Mouse (Mus musculus): ENCODE results near the gene Babam2. TPM values are rescaled to one million over a fixed set of nuclear protein-coding genes. Genes with fewer than 3 reads are reported as not detected.
A peak's percentile ranks its signal among the peaks of the same experiment; 100 is the strongest.
"Not testable (repeated sequence)": the region's sequence is repeated elsewhere in the genome, so short reads cannot be mapped to it uniquely, and the experiment has no call there.

The Babam2 gene
- polyA plus RNA-seq, 1 experiment: 52.8 TPM

DNA sequence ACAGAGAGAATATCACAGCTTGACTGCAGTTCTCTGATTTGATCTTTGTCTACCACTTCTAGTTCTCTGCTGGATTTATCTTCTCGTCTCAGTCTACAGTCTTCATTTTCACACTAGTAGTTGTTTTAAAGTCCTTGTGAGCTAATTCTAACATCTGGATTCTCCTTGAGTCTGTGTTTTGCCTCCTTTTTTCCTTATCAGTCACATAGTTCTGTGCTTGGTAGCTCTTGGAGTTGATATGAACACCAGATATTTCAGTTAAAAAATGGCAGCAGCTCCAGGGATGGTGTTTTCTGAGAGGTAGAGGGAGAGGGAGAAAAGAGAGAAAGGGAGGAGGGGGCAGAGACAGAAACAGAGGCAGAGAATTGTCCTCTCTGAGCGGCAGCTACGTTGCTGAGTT, 97.9 kb downstream of the Babam2 start:
- TF ChIP-seq POLR2A (IDR thresholded peaks at IDR 0.05; ENCODE audit: extremely low read depth, insufficient read depth, low read length): no peak
- no peak for TF ChIP-seq CTCF (IDR thresholded peaks at IDR 0.05; ENCODE audit: extremely low read depth, insufficient read depth, low read length)
- H3K4me3 ChIP-seq (ENCODE audit: insufficient read depth, low read length): no peak overlapping the region
- H3K27ac ChIP-seq (ENCODE audit: insufficient read depth, low read length): no peak overlapping the region
- no peaks in the 10 kb centered on the region for H3K4me1 ChIP-seq (ENCODE audit: control insufficient read depth, insufficient read depth, low read length)

DNA sequence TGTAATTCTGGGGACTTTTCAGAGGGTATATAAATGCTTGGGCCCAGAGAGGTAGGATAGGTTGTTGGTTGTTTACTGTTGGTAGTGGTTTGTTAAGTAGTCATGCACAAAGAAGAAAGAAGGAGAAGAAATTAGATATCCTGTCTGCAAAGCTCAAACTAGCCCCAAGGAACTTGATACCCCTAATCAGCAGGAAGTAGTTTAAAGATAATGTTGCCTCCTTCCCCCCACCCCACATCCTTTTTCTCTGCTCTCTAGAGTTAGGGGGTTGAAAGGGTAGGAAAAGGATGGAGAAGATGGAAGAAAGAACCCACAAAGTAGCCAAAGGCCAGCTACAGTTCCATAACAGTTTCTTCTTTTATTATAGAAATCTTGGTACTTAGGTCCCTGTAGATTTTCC, 99.5 kb downstream of the Babam2 start:
- H3K4me3 ChIP-seq (ENCODE audit: insufficient read depth, low read length): no peak overlapping the region
- H3K4me1 ChIP-seq (ENCODE audit: control insufficient read depth, insufficient read depth, low read length): no peaks in the 10 kb centered on the region
- TF ChIP-seq POLR2A (IDR thresholded peaks at IDR 0.05; ENCODE audit: extremely low read depth, insufficient read depth, low read length) (no peak), CTCF (IDR thresholded peaks at IDR 0.05; ENCODE audit: extremely low read depth, insufficient read depth, low read length) (no peak)
- no peak overlapping the region for H3K27ac ChIP-seq (ENCODE audit: insufficient read depth, low read length)

DNA sequence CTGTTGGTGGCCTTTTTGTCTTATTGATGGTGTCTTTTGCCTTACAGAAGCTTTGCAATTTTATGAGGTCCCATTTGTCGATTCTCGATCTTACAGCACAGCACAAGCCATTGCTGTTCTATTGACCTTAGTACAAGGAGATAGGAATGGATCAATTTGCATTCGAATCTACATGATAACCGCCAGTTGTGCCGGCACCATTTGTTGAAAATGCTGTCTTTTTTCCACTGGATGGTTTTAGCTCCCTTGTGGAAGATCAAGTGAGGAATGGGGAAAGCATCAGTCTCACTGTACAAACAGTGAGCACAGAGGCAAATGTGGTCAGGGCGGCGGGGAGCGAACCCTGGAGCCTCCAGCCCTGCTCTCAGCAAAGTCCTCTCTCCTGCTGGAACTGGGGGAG, 106.7 kb downstream of the Babam2 start:
- H3K4me3 ChIP-seq (ENCODE audit: insufficient read depth, low read length); H3K4me1 ChIP-seq (ENCODE audit: control insufficient read depth, insufficient read depth, low read length); H3K27ac ChIP-seq (ENCODE audit: insufficient read depth, low read length): not testable (repeated sequence)

DNA sequence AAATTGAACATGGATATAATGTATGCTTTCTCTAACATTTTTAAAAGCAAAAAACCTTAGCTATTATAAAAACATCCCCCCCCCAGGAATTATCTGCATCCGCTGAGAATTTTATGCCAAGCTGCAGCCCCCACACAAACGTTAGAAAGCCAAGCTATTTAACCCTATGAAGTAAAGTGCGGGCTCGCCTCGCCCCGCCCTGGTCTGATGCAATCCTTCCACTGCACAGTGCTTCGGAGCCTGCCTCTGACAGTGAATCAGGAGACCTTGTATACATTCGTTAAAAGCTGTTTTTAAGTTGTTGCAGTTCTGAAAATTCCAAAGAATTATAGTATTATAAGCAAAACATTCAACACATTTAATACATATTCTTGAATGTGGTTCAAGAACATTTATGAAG, 107.3 kb downstream of the Babam2 start:
- H3K4me1 ChIP-seq (ENCODE audit: control insufficient read depth, insufficient read depth, low read length): no peaks in the 10 kb centered on the region
- TF ChIP-seq POLR2A (IDR thresholded peaks at IDR 0.05; ENCODE audit: extremely low read depth, insufficient read depth, low read length): no peak
- TF ChIP-seq CTCF (IDR thresholded peaks at IDR 0.05; ENCODE audit: extremely low read depth, insufficient read depth, low read length): no peak
- no peak overlapping the region for H3K4me3 ChIP-seq (ENCODE audit: insufficient read depth, low read length)
- H3K27ac ChIP-seq (ENCODE audit: insufficient read depth, low read length): no peak overlapping the region

DNA sequence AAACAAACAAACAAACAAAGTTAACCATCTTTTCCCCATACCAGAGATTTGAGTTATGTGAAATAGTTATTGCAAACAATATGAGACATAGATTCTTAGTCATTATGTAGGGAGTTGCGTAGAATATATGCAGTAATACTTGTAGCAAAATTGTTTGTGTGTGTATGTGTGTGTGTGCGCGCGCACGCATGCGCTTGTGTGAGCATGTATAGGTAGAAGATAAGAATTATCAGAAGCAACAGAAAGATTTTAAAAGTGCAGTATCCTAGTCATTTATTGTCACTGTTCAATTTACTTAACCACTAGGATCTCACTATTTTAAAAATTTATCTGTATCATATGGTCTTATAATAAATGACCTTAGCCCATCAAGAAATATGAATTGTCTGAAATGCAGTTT, 109.8 kb downstream of the Babam2 start:
- H3K4me1 ChIP-seq (ENCODE audit: control insufficient read depth, insufficient read depth, low read length): no peaks in the 10 kb centered on the region
- no peak overlapping the region for H3K27ac ChIP-seq (ENCODE audit: insufficient read depth, low read length)
- TF ChIP-seq CTCF (IDR thresholded peaks at IDR 0.05; ENCODE audit: extremely low read depth, insufficient read depth, low read length): no peak
- no peak for TF ChIP-seq POLR2A (IDR thresholded peaks at IDR 0.05; ENCODE audit: extremely low read depth, insufficient read depth, low read length)
- H3K4me3 ChIP-seq (ENCODE audit: insufficient read depth, low read length): no peak overlapping the region

DNA sequence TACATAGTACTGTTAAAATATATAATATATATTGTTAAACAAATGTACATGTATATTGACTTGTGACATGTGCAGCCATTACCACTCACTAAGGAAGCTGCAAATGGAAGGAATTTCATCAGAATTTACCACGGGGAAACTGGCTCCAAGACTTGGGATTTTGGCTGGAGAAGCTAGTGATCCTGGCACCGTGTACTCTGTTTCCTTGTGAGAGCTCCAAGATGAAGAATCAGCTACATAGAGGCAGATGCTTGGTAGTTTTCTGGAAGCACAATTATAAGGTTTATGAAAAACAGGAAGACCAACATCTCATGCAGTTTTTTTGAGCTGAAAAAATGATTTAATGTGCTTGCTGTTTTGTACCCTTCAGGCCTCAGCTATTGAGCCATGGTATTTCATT, 110.8 kb downstream of the Babam2 start:
- TF ChIP-seq POLR2A (IDR thresholded peaks at IDR 0.05; ENCODE audit: extremely low read depth, insufficient read depth, low read length) (no peak), CTCF (IDR thresholded peaks at IDR 0.05; ENCODE audit: extremely low read depth, insufficient read depth, low read length) (no peak)
- Histone ChIP-seq H3K27ac (ENCODE audit: insufficient read depth, low read length) (no peak overlapping the region), H3K4me1 (ENCODE audit: control insufficient read depth, insufficient read depth, low read length) (no peaks in the 10 kb centered on the region; the same call in none of the 2 replicates), H3K4me3 (ENCODE audit: insufficient read depth, low read length) (no peak overlapping the region)

DNA sequence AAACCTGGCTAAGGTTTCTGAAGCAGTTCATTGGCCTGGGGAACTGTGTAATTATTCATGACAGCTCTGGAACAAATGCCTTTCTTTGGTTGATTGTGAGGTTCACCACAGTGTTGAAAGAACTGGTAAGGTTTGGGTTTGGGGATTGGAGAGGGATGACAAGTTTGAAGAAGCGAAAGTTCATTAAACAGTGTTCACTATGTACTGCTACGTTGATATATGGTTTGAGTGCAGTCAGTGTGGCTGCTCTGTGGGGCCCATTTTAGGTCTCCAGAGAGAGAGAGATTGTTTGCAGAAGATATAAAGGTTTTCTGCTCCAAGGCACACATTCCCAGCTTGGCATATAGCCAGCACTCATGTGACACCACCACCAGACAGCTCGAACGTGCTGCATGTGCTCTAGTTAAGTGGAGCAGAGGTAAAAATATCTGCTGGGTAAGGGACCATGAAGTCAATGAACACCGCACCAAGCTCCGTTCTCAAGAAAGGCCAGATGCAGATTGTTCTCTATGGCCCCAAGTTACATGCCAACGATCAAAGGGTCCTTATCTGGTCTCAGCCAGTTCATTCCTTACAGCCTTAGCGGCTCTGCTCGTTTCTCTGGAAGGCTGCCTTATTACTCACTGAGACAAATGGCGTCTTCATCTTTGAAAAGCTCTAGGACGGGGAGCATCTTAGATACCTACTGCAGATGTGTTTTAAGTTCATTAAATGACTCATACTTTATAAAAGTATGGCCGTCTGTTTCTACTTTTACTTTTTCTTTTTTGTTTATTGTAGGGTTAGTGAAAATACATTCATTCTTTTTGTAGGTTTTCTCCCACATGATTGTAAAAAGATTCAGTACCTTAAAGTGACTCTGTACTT, 113.5 kb downstream of the Babam2 start:
- H3K4me1 ChIP-seq (ENCODE audit: control insufficient read depth, insufficient read depth, low read length): no peaks in the 10 kb centered on the region; the same call in none of the 2 replicates
- H3K4me3 ChIP-seq (ENCODE audit: insufficient read depth, low read length): no peak overlapping the region
- no peak overlapping the region for H3K27ac ChIP-seq (ENCODE audit: insufficient read depth, low read length)
- TF ChIP-seq POLR2A (IDR thresholded peaks at IDR 0.05; ENCODE audit: extremely low read depth, insufficient read depth, low read length) (no peak), CTCF (IDR thresholded peaks at IDR 0.05; ENCODE audit: extremely low read depth, insufficient read depth, low read length) (no peak)

DNA sequence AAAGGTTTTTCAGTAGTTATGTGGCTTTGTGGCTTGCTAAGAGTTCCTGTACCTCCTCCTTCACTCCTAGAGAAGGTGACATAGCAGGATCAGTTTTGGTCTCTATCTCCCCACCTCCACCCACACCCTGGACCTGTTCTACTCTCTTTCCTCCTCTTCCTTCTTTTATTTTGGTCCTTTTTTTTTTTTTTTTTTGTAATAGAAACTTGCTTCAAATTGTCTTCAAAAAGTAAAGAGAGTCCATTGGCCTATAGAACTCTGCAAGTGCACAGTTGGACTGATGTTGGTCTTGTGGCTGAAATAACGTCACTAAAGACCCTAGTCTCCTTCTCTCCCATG, 114.1 kb downstream of the Babam2 start:
- Histone ChIP-seq H3K4me1 (ENCODE audit: control insufficient read depth, insufficient read depth, low read length) (no peaks in the 10 kb centered on the region; the same call in none of the 2 replicates), H3K4me3 (ENCODE audit: insufficient read depth, low read length) (no peak overlapping the region), H3K27ac (ENCODE audit: insufficient read depth, low read length) (no peak overlapping the region)
- no peak for TF ChIP-seq POLR2A (IDR thresholded peaks at IDR 0.05; ENCODE audit: extremely low read depth, insufficient read depth, low read length)
- no peak for TF ChIP-seq CTCF (IDR thresholded peaks at IDR 0.05; ENCODE audit: extremely low read depth, insufficient read depth, low read length)

DNA sequence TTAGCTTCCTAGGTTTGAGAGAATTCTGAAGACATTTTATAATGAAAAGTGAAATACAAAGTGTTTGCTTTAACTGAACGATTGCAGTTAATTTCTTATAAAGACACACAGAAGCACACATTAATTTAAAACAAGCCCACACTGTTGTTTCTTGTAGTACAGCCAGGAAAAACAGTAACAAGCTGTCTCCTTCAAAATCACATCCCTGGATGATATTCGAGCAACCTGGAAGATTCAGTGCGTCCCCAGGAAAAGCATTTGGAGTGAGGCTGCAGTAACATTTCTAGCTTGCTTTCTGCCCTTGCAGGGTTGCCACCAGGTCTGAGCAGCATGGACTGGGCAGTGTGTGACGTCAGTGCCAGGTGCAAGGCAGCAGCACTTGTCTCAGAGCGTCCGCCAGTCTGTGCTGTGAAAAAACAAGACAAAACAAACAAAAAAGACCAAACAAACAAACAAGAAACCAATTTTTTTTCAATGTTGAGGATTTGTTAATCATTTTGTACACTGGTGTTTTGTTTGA, 115.7 kb downstream of the Babam2 start:
- Histone ChIP-seq H3K27ac (ENCODE audit: insufficient read depth, low read length) (0 out of 2 replicates have a peak overlapping the region, but pooled peaks have one; percentile 48), H3K4me3 (ENCODE audit: insufficient read depth, low read length) (no peak overlapping the region), H3K4me1 (ENCODE audit: control insufficient read depth, insufficient read depth, low read length) (no peaks in the 10 kb centered on the region; the same call in none of the 2 replicates)
- TF ChIP-seq POLR2A (IDR thresholded peaks at IDR 0.05; ENCODE audit: extremely low read depth, insufficient read depth, low read length): no peak
- no peak for TF ChIP-seq CTCF (IDR thresholded peaks at IDR 0.05; ENCODE audit: extremely low read depth, insufficient read depth, low read length)

DNA sequence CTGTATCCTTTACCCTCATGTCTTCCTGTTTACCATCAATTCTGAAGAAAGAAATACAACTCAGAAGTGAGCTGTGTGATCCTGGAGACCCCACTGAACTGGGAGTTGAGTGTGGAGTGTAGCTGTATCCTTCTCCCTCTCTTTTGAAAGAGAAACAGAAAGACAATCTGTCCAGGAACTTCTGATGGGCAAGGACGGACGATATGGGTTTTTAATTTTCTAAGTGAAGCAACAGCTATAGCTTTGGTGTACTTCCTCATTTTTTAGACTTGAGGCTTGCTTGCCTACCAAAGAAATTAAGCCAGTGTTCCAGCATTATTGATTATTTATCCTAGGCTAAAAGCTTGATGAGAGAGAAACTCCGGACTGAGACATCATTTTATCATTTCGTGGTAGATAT, 116.6 kb downstream of the Babam2 start:
- no peaks in the 10 kb centered on the region; the same call in none of the 2 replicates for H3K4me1 ChIP-seq (ENCODE audit: control insufficient read depth, insufficient read depth, low read length)
- TF ChIP-seq POLR2A (IDR thresholded peaks at IDR 0.05; ENCODE audit: extremely low read depth, insufficient read depth, low read length): no peak
- TF ChIP-seq CTCF (IDR thresholded peaks at IDR 0.05; ENCODE audit: extremely low read depth, insufficient read depth, low read length): no peak
- no peak overlapping the region for H3K4me3 ChIP-seq (ENCODE audit: insufficient read depth, low read length)
- H3K27ac ChIP-seq (ENCODE audit: insufficient read depth, low read length): no peak overlapping the region
